Comparison of ENCODE assay signal across 10 mouse cellular contexts in genomic region chr6:55108358-55108757, GRCm38 (mm10). TPM values are rescaled to one million over a fixed set of nuclear protein-coding genes. Genes with fewer than 3 reads are reported as not detected.
DNase-seq lines count a peak whose midpoint lies in the region; ATAC-seq and TF ChIP-seq lines count a peak whose summit lies in the region.
"Had no signal": no experiment of that assay in that cellular context is flagged by ENCODE, and none has a peak within 500 bp of the region (broad histone marks: within the 10 kb centered on the region; RNA-seq: fewer than 3 reads in every experiment).

No protein-coding gene starts in this region.

- H3K4me2 ChIP-seq in CH12.LX (ENCODE audit: insufficient read depth, low read depth, poor library complexity, severe bottlenecking), result no peak overlapping the region
- no peak overlapping the region for H3K4me2 ChIP-seq in limb, embryonic 12.5 days
- H3K4me2 ChIP-seq: liver, embryonic 15.5 days; stomach, embryonic 15.5 days had no signal

- dilution Hi-C loops in CH12.LX (cut with MboI; ENCODE audit: extremely low pct_ligation_motif_present, extremely low pct_unique_long_range_greater_than_20kb, low sequenced_read_pairs), result no loop called here

- H3K4me3 ChIP-seq in heart, embryonic 10.5 days, result no peak overlapping the region
- no peak overlapping the region for H3K4me3 ChIP-seq in CH12.LX (replicated peaks in 1 of 3; ENCODE audit: low read depth in 2 of 3, low read length in 2 of 3, poor library complexity in 1 of 3)
- no peak overlapping the region for H3K4me3 ChIP-seq in limb, embryonic 12.5 days (replicated peaks)
- H3K4me3 ChIP-seq: liver, embryonic 15.5 days; stomach, embryonic 15.5 days had no signal

- H3K9me3 ChIP-seq in heart, embryonic 10.5 days, result no peaks in the 10 kb centered on the region
- H3K9me3 ChIP-seq in CH12.LX (replicated peaks; ENCODE audit: low read length), result peaks cover 6% of the 10 kb centered on the region
- H3K9me3 ChIP-seq in limb, embryonic 12.5 days, result no peaks in the 10 kb centered on the region
- H3K9me3 ChIP-seq: liver, embryonic 15.5 days; stomach, embryonic 15.5 days had no signal

- 14% methylated on average over 7 of the region's 7 CpGs for WGBS in heart, embryonic 10.5 days
- WGBS in limb, embryonic 12.5 days, result 13% methylated on average over 7 of the region's 7 CpGs

- intact Hi-C loops in left cerebral cortex, postnatal 14 days (cut with DNase I), result no loop called here

- ATAC-seq in limb, embryonic 12.5 days (ENCODE audit: insufficient number of reproducible peaks, insufficient read depth, low FRiP score, low TSS enrichment, low read depth), result 0 out of 2 replicates have a peak, but pooled peaks have one; percentile 37

- no peaks in the 10 kb centered on the region for H3K79me2 ChIP-seq in CH12.LX (replicated peaks; ENCODE audit: control insufficient read depth, extremely low read depth, insufficient read depth, poor library complexity, severe bottlenecking)

- H3K9ac ChIP-seq in CH12.LX (ENCODE audit: insufficient read depth, low read depth), result no peak overlapping the region
- H3K9ac ChIP-seq in limb, embryonic 12.5 days (replicated peaks), result no peak overlapping the region
- H3K9ac ChIP-seq: liver, embryonic 15.5 days; stomach, embryonic 15.5 days had no signal

- H3K4me1 ChIP-seq in heart, embryonic 10.5 days, result no peaks in the 10 kb centered on the region
- H3K4me1 ChIP-seq in CH12.LX (ENCODE audit: control insufficient read depth in 1 of 2, insufficient read depth in 2 of 2), result no peaks in the 10 kb centered on the region
- H3K4me1 ChIP-seq in limb, embryonic 12.5 days (replicated peaks), result no peaks in the 10 kb centered on the region
- H3K4me1 ChIP-seq: liver, embryonic 15.5 days; stomach, embryonic 15.5 days had no signal

- no peak overlapping the region for H3K27ac ChIP-seq in heart, embryonic 10.5 days
- no peak overlapping the region for H3K27ac ChIP-seq in CH12.LX (ENCODE audit: insufficient read depth, low read depth)
- no peak overlapping the region for H3K27ac ChIP-seq in limb, embryonic 12.5 days
- H3K27ac ChIP-seq: liver, embryonic 15.5 days; stomach, embryonic 15.5 days had no signal

- in situ Hi-C loops in CH12.LX (cut with MboI; ENCODE audit: low pct_ligation_motif_present, low pct_unique_long_range_greater_than_20kb, low sequenced_read_pairs), result no loop called here

- H3K27me3 ChIP-seq in heart, embryonic 10.5 days (ENCODE audit: insufficient read depth, poor library complexity, severe bottlenecking), result peaks cover 35% of the 10 kb centered on the region
- peaks cover 86% of the 10 kb centered on the region for H3K27me3 ChIP-seq in CH12.LX (replicated peaks)
- H3K27me3 ChIP-seq in limb, embryonic 12.5 days, result peaks cover 15% of the 10 kb centered on the region
- H3K27me3 ChIP-seq: liver, embryonic 15.5 days; stomach, embryonic 15.5 days had no signal

- TF ChIP-seq RAD21 in CH12.LX (IDR thresholded peaks at IDR 0.05; ENCODE audit: low read depth, low read length), result no peak

- TF ChIP-seq CTCF in CH12.LX (conservative IDR thresholded peaks at IDR 0.05 in 1 of 2, IDR thresholded peaks at IDR 0.05 in 1 of 2; ENCODE audit: low read depth in 2 of 2, low read length in 2 of 2), result no peak

- no peak for TF ChIP-seq POLR2A in CH12.LX (IDR thresholded peaks at IDR 0.05; ENCODE audit: low read depth, low read length)

- no peaks in the 10 kb centered on the region for H3K36me3 ChIP-seq in heart, embryonic 10.5 days
- no peaks in the 10 kb centered on the region for H3K36me3 ChIP-seq in CH12.LX (replicated peaks in 1 of 2; ENCODE audit: control insufficient read depth in 1 of 2, insufficient read depth in 1 of 2, low read length in 1 of 2)
- H3K36me3 ChIP-seq in limb, embryonic 12.5 days, result no peaks in the 10 kb centered on the region
- H3K36me3 ChIP-seq: liver, embryonic 15.5 days; stomach, embryonic 15.5 days had no signal

- DNase-seq in heart, embryonic 10.5 days (ENCODE audit: low spot score), result peak; percentile 84
- DNase-seq in heart, adult 9 months (ENCODE audit: low spot score in 2 of 2), result no peak
- DNase-seq in CH12.LX (ENCODE audit: extremely low read depth), result peak; percentile 70
- peak; percentile 89 for DNase-seq in embryo, embryonic 10 days (ENCODE audit: low spot score)
- peak; percentile 46 for DNase-seq in yolk sac, embryonic 10.5 days (ENCODE audit: low spot score)
- no peak for DNase-seq in left cerebral cortex, postnatal 14 days (ENCODE audit: low spot score in 2 of 2)
- DNase-seq in cerebellum, postnatal 14 days, result no peak

- TF ChIP-seq EP300 in CH12.LX (IDR thresholded peaks at IDR 0.05; ENCODE audit: low read length), result no peak

TF ChIP-seq in CH12.LX, 34 proteins besides CTCF, POLR2A, EP300 and RAD21:
- TF ChIP-seq TBP (conservative IDR thresholded peaks at IDR 0.05; ENCODE audit: low read depth, low read length) (no peak), CHD2 (IDR thresholded peaks at IDR 0.05; ENCODE audit: low read length) (no peak), SIN3A (IDR thresholded peaks at IDR 0.05; ENCODE audit: low read length) (peak; percentile 99), MXI1 (IDR thresholded peaks at IDR 0.05; ENCODE audit: low read depth, low read length) (peak; percentile 94)

RNA-seq across cellular contexts. Expression of gene Crhr2, which starts 24.5 kb away (rescaled TPM):
- 2.4 and 5.0 TPM in 2 replicates for polyA plus RNA-seq in heart, embryonic 10.5 days (2016; fragmentation: Nextera tagmentation; extraction: Ambion mirVana)
- not detected in 2 replicates for total RNA-seq in CH12.LX (2012; rRNA removed)
- total RNA-seq in CH12.LX (2014; rRNA removed), result not detected in 2 replicates
- polyA plus RNA-seq in CH12.LX (2012; ENCODE audit: insufficient read length, low read depth), result not detected in 2 replicates
- 0.09 TPM in 1 of 2 replicates, not detected in the other for polyA plus RNA-seq in limb, embryonic 12.5 days (2016; fragmentation: Nextera tagmentation; extraction: Ambion mirVana)
- total RNA-seq in left cerebral cortex, postnatal 14 days (2021), result 1 to 10 TPM; 2.1 to 3.4 TPM

Comparison
In these comparisons a context has a peak if more than half of its experiments do, and no peak if none do; other contexts are left out.
1. DNase-seq: peak in heart, embryonic 10.5 days (single experiment), CH12.LX (single experiment), embryo, embryonic 10 days (single experiment) and yolk sac, embryonic 10.5 days (single experiment); none in heart, adult 9 months (0 of 2), left cerebral cortex, postnatal 14 days (0 of 2) and cerebellum, postnatal 14 days (0 of 2).